Mouse (Mus musculus): ENCODE measurements at regions not wholly inside any gene's neighbourhood (a gene's known extent, or its start where the extent isn't known, plus 50 kb on each side); places are given as distances from the start of the nearest gene placed in this dataset.
A peak's percentile ranks its signal among the peaks of the same experiment; 100 is the strongest.

DNA sequence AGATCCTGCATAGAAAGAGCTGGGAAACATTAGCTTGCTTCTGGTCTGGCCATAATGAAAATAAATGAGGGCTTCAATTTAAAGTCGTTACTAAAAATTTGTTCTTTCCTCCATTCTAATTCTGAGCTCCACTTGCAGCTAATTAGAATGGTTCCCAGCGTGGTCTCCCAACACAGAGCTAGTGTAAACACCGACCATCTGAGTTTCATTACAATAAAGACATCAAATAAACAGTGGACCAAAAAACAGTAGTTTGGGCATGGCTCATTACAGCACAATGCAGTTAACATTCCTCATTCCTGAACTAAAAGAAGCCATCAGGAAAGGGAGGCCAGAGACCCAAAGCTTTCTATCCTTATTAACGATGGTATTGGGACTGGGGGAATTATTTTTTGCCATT lies 369.6 kb upstream of the Sox9 start:
- 14% methylated on average over 4 of the region's 4 CpGs for WGBS
- H3K27ac ChIP-seq (ENCODE audit: low read depth, low read length), result no peak overlapping the region
- no peak overlapping the region for H3K4me3 ChIP-seq (ENCODE audit: low read depth, low read length)
- H3K27me3 ChIP-seq (ENCODE audit: control insufficient read depth, insufficient read depth, low read length), result no peaks in the 10 kb centered on the region
- no peaks in the 10 kb centered on the region for H3K36me3 ChIP-seq (ENCODE audit: control insufficient read depth, insufficient read depth, low read length)
- H3K4me2 ChIP-seq (replicated peaks; ENCODE audit: low read depth, low read length), result no peak overlapping the region
- H3K9me3 ChIP-seq (ENCODE audit: control insufficient read depth, low read length), result no peaks in the 10 kb centered on the region
- H3K4me1 ChIP-seq (replicated peaks; ENCODE audit: control insufficient read depth, insufficient read depth, low read length), result no peaks in the 10 kb centered on the region
- H3K9ac ChIP-seq (ENCODE audit: low read depth, low read length), result no peak overlapping the region
- ATAC-seq (ENCODE audit: low FRiP score) (no peak), DNase-seq (ENCODE audit: low spot score) (no peak)

DNA sequence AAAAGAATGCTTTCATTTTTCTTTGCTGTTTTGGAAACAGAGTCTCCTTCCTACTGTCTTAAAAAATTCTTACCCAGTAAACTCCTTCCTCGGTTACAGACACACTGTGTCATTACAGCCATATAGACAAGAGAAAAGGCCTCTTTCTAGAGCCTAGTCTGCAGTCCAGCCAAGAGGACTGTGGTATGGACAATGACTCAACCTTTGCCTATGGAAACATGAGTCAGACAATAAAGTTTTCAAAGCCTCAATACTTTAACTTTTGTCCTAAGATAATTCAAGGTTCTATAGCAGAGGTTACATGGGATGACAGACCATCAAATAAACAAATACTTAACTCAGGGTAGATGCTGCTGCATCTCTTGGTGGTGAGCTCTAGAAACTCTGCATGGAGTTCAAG lies 339.4 kb upstream of the Sox9 start:
- H3K36me3 ChIP-seq (ENCODE audit: control insufficient read depth, insufficient read depth, low read length), result no peaks in the 10 kb centered on the region
- no peak overlapping the region for H3K4me3 ChIP-seq (ENCODE audit: low read depth, low read length)
- H3K4me2 ChIP-seq (replicated peaks; ENCODE audit: low read depth, low read length), result no peak overlapping the region
- no peak for DNase-seq (ENCODE audit: low spot score)
- no peak for ATAC-seq (ENCODE audit: low FRiP score)
- H3K4me1 ChIP-seq (replicated peaks; ENCODE audit: control insufficient read depth, insufficient read depth, low read length), result no peaks in the 10 kb centered on the region
- H3K9me3 ChIP-seq (ENCODE audit: control insufficient read depth, low read length), result no peaks in the 10 kb centered on the region
- H3K27me3 ChIP-seq (ENCODE audit: control insufficient read depth, insufficient read depth, low read length), result no peaks in the 10 kb centered on the region
- WGBS, result 78% methylated on average over 1 of the region's 1 CpGs
- H3K9ac ChIP-seq (ENCODE audit: low read depth, low read length), result no peak overlapping the region
- no peak overlapping the region for H3K27ac ChIP-seq (ENCODE audit: low read depth, low read length)

DNA sequence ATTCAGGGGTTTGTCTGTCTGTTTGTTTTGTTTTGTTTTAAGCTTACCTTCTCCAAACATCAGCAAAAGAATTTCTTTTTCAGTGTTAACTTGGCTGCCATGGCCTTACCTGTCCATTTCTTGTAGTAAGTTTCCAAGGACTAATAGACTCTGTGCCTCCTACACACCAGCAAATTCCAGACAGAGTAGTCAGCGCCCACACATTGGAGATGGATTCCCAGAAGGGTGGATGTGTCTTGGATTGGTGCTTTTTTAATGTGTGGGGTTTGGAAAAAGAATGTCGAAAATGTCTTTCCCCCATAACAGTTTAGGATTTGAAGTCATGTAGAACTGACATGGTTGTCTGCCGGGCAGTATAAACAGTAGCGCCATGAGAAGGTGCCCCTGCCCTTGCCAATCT lies 338.1 kb upstream of the Sox9 start:
- no peak overlapping the region for H3K4me2 ChIP-seq (replicated peaks; ENCODE audit: low read depth, low read length)
- no peak overlapping the region for H3K4me3 ChIP-seq (ENCODE audit: low read depth, low read length)
- 86% methylated on average over 4 of the region's 4 CpGs for WGBS
- H3K36me3 ChIP-seq (ENCODE audit: control insufficient read depth, insufficient read depth, low read length), result no peaks in the 10 kb centered on the region
- H3K4me1 ChIP-seq (replicated peaks; ENCODE audit: control insufficient read depth, insufficient read depth, low read length), result no peaks in the 10 kb centered on the region
- no peaks in the 10 kb centered on the region for H3K9me3 ChIP-seq (ENCODE audit: control insufficient read depth, low read length)
- no peak overlapping the region for H3K9ac ChIP-seq (ENCODE audit: low read depth, low read length)
- no peaks in the 10 kb centered on the region for H3K27me3 ChIP-seq (ENCODE audit: control insufficient read depth, insufficient read depth, low read length)
- no peak for ATAC-seq (ENCODE audit: low FRiP score)
- no peak overlapping the region for H3K27ac ChIP-seq (ENCODE audit: low read depth, low read length)
- no peak for DNase-seq (ENCODE audit: low spot score)

DNA sequence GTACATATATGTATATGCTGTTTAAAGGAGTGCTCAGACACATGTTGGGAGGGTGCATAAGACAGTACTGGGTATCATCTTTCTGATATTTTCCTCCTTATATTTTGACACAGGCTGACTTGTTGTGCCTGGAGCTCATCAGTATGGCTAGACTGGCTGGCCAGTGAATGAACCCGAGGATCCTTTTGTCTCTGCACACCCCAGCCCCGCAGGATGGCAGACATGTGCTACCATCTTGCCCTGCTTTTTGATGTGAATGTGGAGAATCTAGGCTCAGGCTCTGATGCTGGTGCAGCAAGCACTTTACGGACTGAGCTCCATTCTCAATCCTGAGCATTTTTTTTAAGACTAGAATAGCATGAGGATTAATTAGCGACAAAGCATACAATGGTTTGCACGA lies 332.4 kb upstream of the Sox9 start:
- DNase-seq (ENCODE audit: low spot score), result peak; percentile 17
- Histone ChIP-seq H3K9me3 (ENCODE audit: control insufficient read depth, low read length) (no peaks in the 10 kb centered on the region), H3K27me3 (ENCODE audit: control insufficient read depth, insufficient read depth, low read length) (no peaks in the 10 kb centered on the region), H3K36me3 (ENCODE audit: control insufficient read depth, insufficient read depth, low read length) (no peaks in the 10 kb centered on the region), H3K4me3 (ENCODE audit: low read depth, low read length) (no peak overlapping the region), H3K9ac (ENCODE audit: low read depth, low read length) (no peak overlapping the region), H3K27ac (ENCODE audit: low read depth, low read length) (no peak overlapping the region), H3K4me2 (replicated peaks; ENCODE audit: low read depth, low read length) (no peak overlapping the region), H3K4me1 (replicated peaks; ENCODE audit: control insufficient read depth, insufficient read depth, low read length) (no peaks in the 10 kb centered on the region)
- no peak for ATAC-seq (ENCODE audit: low FRiP score)
- WGBS, result 32% methylated on average over 5 of the region's 5 CpGs

DNA sequence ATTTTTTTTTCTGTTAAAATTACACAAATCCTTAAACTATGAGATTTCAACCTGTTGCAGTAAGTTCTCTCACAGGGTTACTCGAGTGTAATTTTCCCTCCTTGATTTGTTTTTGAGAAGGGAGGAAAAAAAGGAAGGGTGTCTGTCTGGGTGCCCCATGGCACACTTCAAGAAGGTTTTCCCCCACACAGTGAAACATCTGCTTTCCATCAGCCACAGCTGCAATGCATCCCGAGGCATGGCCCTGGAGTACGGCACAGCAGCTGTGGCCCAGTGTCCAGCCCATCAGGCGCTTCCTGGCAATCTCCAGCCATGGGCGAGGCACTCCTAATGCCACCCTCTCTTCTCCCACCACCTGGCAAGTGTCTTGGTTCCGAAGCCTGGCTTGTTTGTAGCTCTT lies 331.8 kb upstream of the Sox9 start:
- H3K27ac ChIP-seq (ENCODE audit: low read depth, low read length), result no peak overlapping the region
- H3K9ac ChIP-seq (ENCODE audit: low read depth, low read length), result no peak overlapping the region
- H3K4me1 ChIP-seq (replicated peaks; ENCODE audit: control insufficient read depth, insufficient read depth, low read length), result no peaks in the 10 kb centered on the region
- no peaks in the 10 kb centered on the region for H3K9me3 ChIP-seq (ENCODE audit: control insufficient read depth, low read length)
- no peaks in the 10 kb centered on the region for H3K27me3 ChIP-seq (ENCODE audit: control insufficient read depth, insufficient read depth, low read length)
- WGBS, result 63% methylated on average over 6 of the region's 6 CpGs
- H3K36me3 ChIP-seq (ENCODE audit: control insufficient read depth, insufficient read depth, low read length), result no peaks in the 10 kb centered on the region
- ATAC-seq (ENCODE audit: low FRiP score) (no peak), DNase-seq (ENCODE audit: low spot score) (peak; percentile 38)
- no peak overlapping the region for H3K4me3 ChIP-seq (ENCODE audit: low read depth, low read length)
- no peak overlapping the region for H3K4me2 ChIP-seq (replicated peaks; ENCODE audit: low read depth, low read length)

DNA sequence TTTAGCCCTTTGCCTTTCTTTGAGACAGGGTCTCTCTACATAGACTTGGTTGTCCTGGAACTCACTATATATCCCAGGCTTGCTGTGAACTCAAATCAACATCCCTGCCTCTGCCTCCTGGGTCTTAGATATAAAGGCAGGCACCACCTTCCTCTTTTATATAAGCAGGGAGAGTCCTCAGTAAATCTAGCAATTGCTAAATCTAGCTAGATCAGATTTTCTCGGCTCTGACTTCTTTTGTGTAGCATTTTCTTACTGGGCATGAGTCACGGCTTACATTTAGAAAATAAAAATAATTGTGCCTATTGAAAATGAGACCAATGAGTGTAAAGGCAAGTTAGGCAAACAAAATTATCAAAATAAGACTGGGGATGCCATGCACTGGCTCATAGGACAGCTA lies 323.9 kb upstream of the Sox9 start:
- 92% methylated on average over 2 of the region's 2 CpGs for WGBS
- no peaks in the 10 kb centered on the region for H3K27me3 ChIP-seq (ENCODE audit: control insufficient read depth, insufficient read depth, low read length)
- H3K9ac ChIP-seq (ENCODE audit: low read depth, low read length), result no peak overlapping the region
- ATAC-seq (ENCODE audit: low FRiP score) (no peak), DNase-seq (ENCODE audit: low spot score) (no peak)
- no peak overlapping the region for H3K4me3 ChIP-seq (ENCODE audit: low read depth, low read length)
- H3K27ac ChIP-seq (ENCODE audit: low read depth, low read length), result no peak overlapping the region
- H3K4me1 ChIP-seq (replicated peaks; ENCODE audit: control insufficient read depth, insufficient read depth, low read length), result no peaks in the 10 kb centered on the region
- no peak overlapping the region for H3K4me2 ChIP-seq (replicated peaks; ENCODE audit: low read depth, low read length)
- no peaks in the 10 kb centered on the region for H3K9me3 ChIP-seq (ENCODE audit: control insufficient read depth, low read length)
- H3K36me3 ChIP-seq (ENCODE audit: control insufficient read depth, insufficient read depth, low read length), result no peaks in the 10 kb centered on the region

DNA sequence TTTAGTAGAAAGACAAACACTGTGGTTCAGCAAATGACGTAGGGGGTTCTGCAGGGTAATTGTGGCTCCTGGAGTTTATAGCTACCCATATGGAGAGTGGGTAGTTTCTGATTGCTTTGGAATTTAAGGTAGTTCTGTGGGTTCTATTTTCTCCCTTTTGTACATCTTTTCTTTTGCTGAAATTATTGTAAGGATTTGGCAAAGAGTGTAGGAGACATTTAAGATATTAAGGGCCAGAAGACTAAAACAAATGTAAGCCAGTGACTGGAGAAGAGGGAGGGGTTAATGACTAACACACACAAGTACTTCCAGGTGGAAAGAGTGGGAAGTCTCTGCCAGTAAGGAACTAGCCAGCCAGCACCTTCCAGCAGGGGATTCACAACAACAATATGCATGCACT lies 318.9 kb upstream of the Sox9 start:
- ATAC-seq (ENCODE audit: low FRiP score), result no peak
- 79% methylated on average over 1 of the region's 1 CpGs for WGBS

DNA sequence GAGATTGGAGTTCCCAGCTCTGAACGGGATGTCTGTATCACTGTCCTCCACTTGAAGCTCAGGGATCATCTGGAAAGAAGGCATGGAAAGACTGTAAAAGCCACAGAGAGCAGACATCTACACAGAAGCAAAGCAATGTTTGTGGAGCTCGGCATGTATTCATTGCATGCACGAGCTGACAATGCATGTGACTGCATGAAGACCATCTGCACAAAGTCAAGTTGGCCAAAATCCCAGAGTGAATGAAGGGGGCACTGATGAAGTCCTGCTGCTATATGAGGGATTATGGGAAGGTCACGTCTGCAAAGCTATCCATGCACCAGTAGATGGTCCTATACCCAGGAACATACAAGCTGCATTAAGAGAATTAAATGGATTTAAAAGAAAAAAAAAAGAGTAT lies 317.6 kb upstream of the Sox9 start:
- Histone ChIP-seq H3K27me3 (ENCODE audit: control insufficient read depth, insufficient read depth, low read length) (no peaks in the 10 kb centered on the region), H3K36me3 (ENCODE audit: control insufficient read depth, insufficient read depth, low read length) (no peaks in the 10 kb centered on the region), H3K9ac (ENCODE audit: low read depth, low read length) (no peak overlapping the region), H3K4me3 (ENCODE audit: low read depth, low read length) (no peak overlapping the region), H3K4me1 (replicated peaks; ENCODE audit: control insufficient read depth, insufficient read depth, low read length) (no peaks in the 10 kb centered on the region), H3K27ac (ENCODE audit: low read depth, low read length) (no peak overlapping the region), H3K9me3 (ENCODE audit: control insufficient read depth, low read length) (no peaks in the 10 kb centered on the region), H3K4me2 (replicated peaks; ENCODE audit: low read depth, low read length) (no peak overlapping the region)
- ATAC-seq (ENCODE audit: low FRiP score) (no peak), DNase-seq (ENCODE audit: low spot score) (no peak)
- WGBS, result 90% methylated on average over 4 of the region's 4 CpGs

More for the DNA sequence above, 318.9 kb upstream of the Sox9 start:
- no peak overlapping the region for H3K9ac ChIP-seq (ENCODE audit: low read depth, low read length)
- H3K4me2 ChIP-seq (replicated peaks; ENCODE audit: low read depth, low read length), result no peak overlapping the region
- no peaks in the 10 kb centered on the region for H3K4me1 ChIP-seq (replicated peaks; ENCODE audit: control insufficient read depth, insufficient read depth, low read length)
- no peak overlapping the region for H3K27ac ChIP-seq (ENCODE audit: low read depth, low read length)
- no peaks in the 10 kb centered on the region for H3K36me3 ChIP-seq (ENCODE audit: control insufficient read depth, insufficient read depth, low read length)
- no peaks in the 10 kb centered on the region for H3K9me3 ChIP-seq (ENCODE audit: control insufficient read depth, low read length)
- no peak overlapping the region for H3K4me3 ChIP-seq (ENCODE audit: low read depth, low read length)
- H3K27me3 ChIP-seq (ENCODE audit: control insufficient read depth, insufficient read depth, low read length), result no peaks in the 10 kb centered on the region
- DNase-seq (ENCODE audit: low spot score), result no peak

DNA sequence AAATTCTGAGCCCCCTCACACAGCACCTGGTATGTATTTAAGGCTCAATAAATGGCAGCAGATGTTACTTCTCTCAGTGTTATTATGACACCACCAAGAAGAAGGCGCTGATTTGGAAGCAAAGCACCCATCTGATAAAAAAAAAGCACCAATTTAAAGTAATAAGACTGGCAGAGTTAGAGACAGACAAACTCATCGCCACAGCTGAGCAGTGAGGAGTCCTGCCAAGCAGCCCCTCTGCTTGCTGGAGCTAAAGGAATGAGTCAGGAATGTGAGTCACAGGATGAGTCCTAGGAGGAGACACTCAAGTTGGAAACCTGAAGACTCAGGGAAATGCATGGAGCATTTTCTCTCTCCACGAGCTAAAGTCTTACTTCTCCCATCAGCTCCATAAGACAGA lies 311.7 kb upstream of the Sox9 start:
- WGBS, result 79% methylated on average over 3 of the region's 3 CpGs

More for the DNA sequence above, 311.7 kb upstream of the Sox9 start:
- Histone ChIP-seq H3K9ac (ENCODE audit: low read depth, low read length) (no peak overlapping the region), H3K36me3 (ENCODE audit: control insufficient read depth, insufficient read depth, low read length) (no peaks in the 10 kb centered on the region), H3K27me3 (ENCODE audit: control insufficient read depth, insufficient read depth, low read length) (no peaks in the 10 kb centered on the region), H3K4me3 (ENCODE audit: low read depth, low read length) (no peak overlapping the region), H3K4me1 (replicated peaks; ENCODE audit: control insufficient read depth, insufficient read depth, low read length) (no peaks in the 10 kb centered on the region), H3K4me2 (replicated peaks; ENCODE audit: low read depth, low read length) (no peak overlapping the region), H3K9me3 (ENCODE audit: control insufficient read depth, low read length) (no peaks in the 10 kb centered on the region), H3K27ac (ENCODE audit: low read depth, low read length) (no peak overlapping the region)
- DNase-seq (ENCODE audit: low spot score), result no peak
- ATAC-seq (ENCODE audit: low FRiP score), result no peak

All from hindbrain, embryonic 11.5 days (tissue).